Mouse (Mus musculus) cerebellum, adult 9-11 months (tissue): ENCODE results near the gene Ankrd39.
A peak's percentile ranks its signal among the peaks of the same experiment; 100 is the strongest.

Source experiments
- DNase-seq: peaks from one replicate; pipeline ENCODE4 v3.0.0; 2022

The Ankrd39 gene

DNA sequence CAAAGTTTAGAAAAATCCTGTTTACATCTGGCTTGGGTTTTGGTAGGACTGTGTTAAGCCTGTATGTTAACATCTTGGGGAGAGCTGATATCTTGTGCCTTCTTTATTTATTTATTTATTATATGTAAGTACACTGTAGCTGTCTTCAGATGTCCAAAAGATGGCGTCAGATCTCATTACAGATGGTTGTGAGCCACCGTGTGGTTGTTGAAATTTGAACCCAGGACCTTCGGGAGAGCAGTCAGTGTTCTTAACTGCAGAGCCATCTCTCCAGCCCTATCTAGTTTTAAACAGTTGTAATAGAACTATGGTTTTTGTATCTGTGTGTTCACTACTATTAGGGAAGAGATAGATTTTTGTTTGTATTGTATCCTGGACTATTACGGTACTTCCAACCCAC lies 18.0 kb downstream of the Ankrd39 start:
- DNase-seq: no peak

GRCm38 (mm10) chr1:36528351-36528750 lies 18.9 kb downstream of the Ankrd39 start:
- no peak for DNase-seq

GRCm38 (mm10) chr1:36526903-36527302 lies 20.3 kb downstream of the Ankrd39 start:
- DNase-seq: no peak

DNA sequence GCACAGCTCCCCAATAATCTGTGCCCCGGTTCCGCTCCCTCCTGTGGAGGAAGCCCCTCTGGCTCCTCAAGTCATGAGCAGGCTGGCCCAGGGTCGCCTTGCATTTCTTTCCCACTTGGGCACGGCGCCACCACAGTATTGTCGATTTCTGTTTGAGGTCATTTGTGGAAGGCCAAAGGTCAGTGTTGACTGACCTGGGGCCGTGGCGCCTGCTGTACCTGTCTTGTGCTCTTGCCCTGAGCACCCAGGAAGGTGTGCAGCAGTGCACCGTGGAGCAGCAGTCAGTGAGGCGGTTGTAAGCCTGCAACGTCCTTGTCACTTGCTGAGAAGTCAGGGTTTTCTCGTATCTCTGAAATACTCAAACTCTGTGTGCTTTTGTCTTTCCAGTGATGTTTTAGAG lies 21.5 kb downstream of the Ankrd39 start:
- DNase-seq: no peak

DNA sequence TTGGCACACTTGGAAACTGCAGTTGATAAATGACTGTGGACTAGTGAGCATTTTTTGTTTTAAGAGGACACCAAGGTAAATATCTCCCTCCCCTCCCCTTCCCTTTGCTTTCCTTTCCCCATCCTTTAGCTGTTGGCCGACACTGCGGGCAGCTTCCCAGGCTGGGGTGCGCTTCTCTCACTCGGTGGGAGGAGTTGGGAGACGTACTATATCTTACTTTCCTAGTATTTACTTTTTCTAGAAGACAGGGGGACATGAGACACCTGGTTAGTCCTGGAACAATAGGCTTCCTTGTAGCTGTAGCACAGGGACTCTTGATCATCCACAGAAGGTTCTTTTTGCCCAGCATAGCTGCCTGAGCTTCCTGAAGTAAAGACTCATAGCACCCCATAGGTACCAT lies 23.2 kb downstream of the Ankrd39 start:
- no peak for DNase-seq

- DNase-seq: no peak
Measured at GRCm38 (mm10) chr1:36523332-36524013, 23.8 kb downstream of the Ankrd39 start.

DNA sequence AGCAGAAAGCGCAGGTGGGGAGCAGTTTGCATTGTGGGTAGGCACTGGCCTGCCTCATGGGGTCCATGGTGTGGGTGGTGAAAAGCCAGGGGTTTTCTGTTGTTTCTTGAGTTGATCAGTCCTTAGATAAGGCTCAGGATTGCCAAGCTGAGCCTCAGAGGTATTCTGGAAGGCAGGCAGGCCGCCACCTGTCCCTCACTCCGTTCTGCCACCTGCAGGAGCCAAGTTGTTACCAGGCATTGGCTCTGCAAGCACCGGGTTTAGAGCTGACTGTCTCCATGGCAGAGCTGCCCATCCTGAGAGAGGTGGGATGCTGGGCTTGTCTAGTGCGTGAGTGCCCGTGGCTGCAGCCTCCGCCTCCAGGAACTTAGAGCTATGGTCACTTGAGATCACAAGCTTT lies 25.0 kb downstream of the Ankrd39 start:
- DNase-seq: no peak

GRCm38 (mm10) chr1:36519626-36520025 lies 27.6 kb downstream of the Ankrd39 start:
- DNase-seq: no peak

GRCm38 (mm10) chr1:36518259-36518658 lies 29.0 kb downstream of the Ankrd39 start:
- DNase-seq: no peak

DNA sequence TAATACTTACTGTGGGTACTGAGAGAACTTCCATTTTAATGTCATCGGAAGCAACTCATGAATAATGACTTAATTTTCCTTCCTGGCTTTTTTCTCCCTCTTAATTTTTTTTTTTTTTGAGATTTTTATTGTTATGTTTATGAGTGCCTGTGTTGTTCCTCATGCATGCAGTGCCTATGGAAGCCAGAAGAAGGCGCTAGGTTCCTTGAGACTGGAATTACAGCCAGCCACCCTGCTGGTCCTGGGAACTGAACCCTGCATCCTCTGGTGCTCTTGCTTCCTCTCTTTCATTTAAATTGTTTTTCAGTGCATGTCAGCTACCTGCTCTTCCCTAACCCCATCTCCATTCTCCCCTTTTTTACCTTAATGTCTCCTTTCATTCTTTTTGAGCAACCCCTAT lies 33.5 kb downstream of the Ankrd39 start:
- no peak for DNase-seq

GRCm38 (mm10) chr1:36513310-36513709 lies 33.9 kb downstream of the Ankrd39 start:
- no peak for DNase-seq

- DNase-seq: no peak
Measured at GRCm38 (mm10) chr1:36512966-36513280, 34.3 kb downstream of the Ankrd39 start.

- DNase-seq: peak; percentile 72
Measured at GRCm38 (mm10) chr1:36512089-36512965, 34.9 kb downstream of the Ankrd39 start.

- DNase-seq: peak; percentile 99
Measured at GRCm38 (mm10) chr1:36511289-36512021, 35.8 kb downstream of the Ankrd39 start, which contains the start of gene Cnnm3. Gene Cnnm3 (plus strand): TSS chr1:36511867.

GRCm38 (mm10) chr1:36508238-36508637 lies 39.0 kb downstream of the Ankrd39 start:
- no peak for DNase-seq

- peak; percentile 80 for DNase-seq
Measured at GRCm38 (mm10) chr1:36501261-36501660, 46.0 kb downstream of the Ankrd39 start.

DNA sequence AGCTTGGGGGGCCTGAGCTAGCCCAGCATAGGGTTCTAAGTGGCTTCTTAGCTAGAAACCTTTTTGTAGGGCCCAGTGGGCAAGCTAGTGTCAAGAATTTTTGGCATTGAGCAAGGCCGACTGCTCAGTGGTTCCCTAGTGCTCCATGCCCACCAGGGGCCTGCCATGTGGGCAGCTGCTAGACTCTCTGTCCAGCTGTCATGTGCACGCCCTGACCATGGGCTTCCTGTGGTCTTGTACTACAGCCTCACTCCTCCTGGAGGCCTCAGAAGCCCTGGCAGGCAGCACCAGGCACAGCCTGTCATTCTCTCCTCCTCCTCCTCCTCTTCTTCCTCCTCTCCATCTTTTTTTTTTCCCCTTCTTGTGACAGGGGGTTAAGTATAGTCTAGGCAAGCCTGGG lies 49.9 kb downstream of the Ankrd39 start:
- DNase-seq: no peak

GRCm38 (mm10) chr1:36496719-36497118 lies 50.5 kb downstream of the Ankrd39 start:
- no peak for DNase-seq

DNA sequence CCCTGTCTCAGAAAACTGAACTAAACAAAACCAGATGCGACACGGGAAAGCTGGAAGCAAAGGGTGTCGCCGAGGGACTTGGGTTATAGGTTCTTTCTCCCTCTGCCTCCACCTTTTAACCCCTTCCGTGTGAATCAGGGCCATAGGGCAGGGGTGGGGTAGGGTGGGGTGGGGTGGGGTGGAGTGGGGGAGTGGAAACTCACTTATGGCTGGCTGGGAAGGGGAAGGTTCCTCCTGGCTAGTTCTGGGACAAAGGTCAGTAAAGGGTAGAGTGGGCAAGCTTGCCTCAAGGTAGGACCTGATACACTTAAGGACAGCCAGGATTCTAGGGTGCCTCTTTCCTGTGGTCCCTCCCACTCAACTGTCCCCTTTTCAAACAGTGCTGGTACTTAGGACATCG lies 53.9 kb downstream of the Ankrd39 start:
- DNase-seq: no peak

- peak; percentile 96 for DNase-seq
Measured at GRCm38 (mm10) chr1:36492416-36493139, 54.7 kb downstream of the Ankrd39 start.

DNA sequence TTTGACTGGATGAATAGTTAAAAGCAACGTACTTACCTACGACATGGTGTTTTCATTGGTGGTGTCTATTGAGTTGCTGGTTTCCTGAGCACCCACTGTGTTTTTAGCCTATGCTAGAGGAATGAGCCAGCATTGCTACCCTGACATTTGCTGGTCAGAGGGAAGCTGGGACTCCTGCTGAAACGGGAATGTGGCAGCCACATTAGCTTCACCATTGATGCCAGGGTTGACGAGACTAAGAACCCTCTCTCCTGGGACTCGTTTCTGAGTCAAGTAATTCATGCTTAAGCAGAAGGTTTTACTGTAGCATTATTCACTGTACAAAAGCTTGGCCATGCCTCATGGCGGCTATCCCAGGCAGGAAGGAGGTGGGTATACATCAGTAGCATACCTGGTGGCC lies 57.6 kb downstream of the Ankrd39 start:
- no peak for DNase-seq
